Mouse (Mus musculus): ENCODE data around the gene Stpg1.

DNA sequence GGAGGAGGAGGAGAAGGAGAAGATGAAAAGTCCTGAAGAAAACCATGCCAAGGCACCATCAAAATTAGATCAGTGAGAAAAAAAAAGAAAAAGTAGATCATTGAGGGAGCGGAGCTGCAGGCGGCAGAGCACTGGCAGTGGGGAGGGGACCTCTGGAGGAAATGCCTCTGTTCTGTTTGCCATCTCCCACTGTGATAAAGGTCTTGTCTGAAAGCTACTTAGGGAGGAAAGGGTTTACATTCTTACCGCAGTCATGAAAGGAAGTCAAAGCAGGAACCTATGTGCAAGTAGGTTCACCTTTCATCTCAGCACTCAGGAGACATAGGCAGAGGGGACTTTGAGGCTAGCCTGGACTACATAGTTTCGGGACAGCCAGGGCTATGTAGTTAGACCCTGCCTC is 7.0 kb downstream of the Stpg1 start:
- no peak for TF ChIP-seq CTCF (IDR thresholded peaks at IDR 0.05; ENCODE audit: low read depth, low read length)
- no peak for TF ChIP-seq POLR2A (IDR thresholded peaks at IDR 0.05; ENCODE audit: borderline replicate concordance, low read depth, low read length)
